In genomic region chr8:108538929-108539555, GRCm38 (mm10) we compare ENCODE assay signal across 19 mouse cellular contexts.
DNase-seq lines count a peak whose midpoint lies in the region; ATAC-seq and TF ChIP-seq lines count a peak whose summit lies in the region.
"Had no signal": no experiment of that assay in that cellular context is flagged by ENCODE, and none has a peak within 500 bp of the region (broad histone marks: within the 10 kb centered on the region; RNA-seq: fewer than 3 reads in every experiment).

No protein-coding gene starts in this region.

- no peak for TF ChIP-seq CTCF in midbrain, postnatal 0 days (IDR thresholded peaks at IDR 0.05)

- peaks cover 22% of the 10 kb centered on the region for H3K27me3 ChIP-seq in heart, embryonic 10.5 days (ENCODE audit: insufficient read depth, poor library complexity, severe bottlenecking)
- H3K27me3 ChIP-seq in hindbrain, embryonic 14.5 days (ENCODE audit: control insufficient read depth, insufficient read depth, low read length): no peaks in the 10 kb centered on the region
- no peaks in the 10 kb centered on the region for H3K27me3 ChIP-seq in midbrain, postnatal 0 days (ENCODE audit: insufficient read depth, low read length)
- H3K27me3 ChIP-seq: limb, embryonic 15.5 days had no signal

- intact Hi-C loops in heart, postnatal 10 days (cut with DNase I): no loop called here

- H3K4me3 ChIP-seq in heart, embryonic 10.5 days: no peak overlapping the region
- no peak overlapping the region for H3K4me3 ChIP-seq in hindbrain, embryonic 14.5 days (replicated peaks; ENCODE audit: low read length)
- H3K4me3 ChIP-seq in midbrain, postnatal 0 days (ENCODE audit: low read depth, low read length): no peak overlapping the region
- H3K4me3 ChIP-seq: forebrain, embryonic 10.5 days; heart, embryonic 12.5 days; limb, embryonic 15.5 days had no signal

- DNase-seq in heart, embryonic 10.5 days (ENCODE audit: low spot score): peak; percentile 74
- no peak for DNase-seq in heart, postnatal 10 days
- DNase-seq in ES-CJ7 (ENCODE audit: low read depth, low spot score): peak; percentile 19
- no peak for DNase-seq in hindbrain, embryonic 14.5 days (ENCODE audit: low spot score)
- no peak for DNase-seq in midbrain, postnatal 0 days (ENCODE audit: low spot score)
- DNase-seq in frontal cortex, postnatal 14 days (ENCODE audit: low spot score in 2 of 2): no peak
- DNase-seq in spleen, adult 12 weeks (ENCODE audit: low spot score): no peak
- no peak for DNase-seq in right cerebral cortex, postnatal 14 days
- DNase-seq: adrenal gland, postnatal 25 days; cerebellum, adult 8-10 months; kidney, adult 18-20 months; kidney, postnatal 25 days; lung, postnatal 10 days; right cerebral cortex, postnatal 4 days; thymus, adult 2 months had no signal

- peak overlapping the region; percentile 24 for H3K9ac ChIP-seq in hindbrain, embryonic 14.5 days
- H3K9ac ChIP-seq in midbrain, postnatal 0 days (replicated peaks; ENCODE audit: low read length, poor library complexity, severe bottlenecking): 0 out of 2 replicates have a peak overlapping the region, but pooled peaks have one; percentile 1
- H3K9ac ChIP-seq: heart, embryonic 12.5 days; limb, embryonic 15.5 days had no signal

- no peaks in the 10 kb centered on the region for H3K36me3 ChIP-seq in heart, embryonic 10.5 days
- H3K36me3 ChIP-seq in hindbrain, embryonic 14.5 days (replicated peaks; ENCODE audit: control insufficient read depth, insufficient read depth): no peaks in the 10 kb centered on the region
- no peaks in the 10 kb centered on the region for H3K36me3 ChIP-seq in midbrain, postnatal 0 days (ENCODE audit: insufficient read depth, low read length)
- H3K36me3 ChIP-seq: forebrain, embryonic 10.5 days; heart, embryonic 12.5 days; limb, embryonic 15.5 days had no signal

- no peaks in the 10 kb centered on the region for H3K9me3 ChIP-seq in heart, embryonic 10.5 days
- no peaks in the 10 kb centered on the region for H3K9me3 ChIP-seq in hindbrain, embryonic 14.5 days (ENCODE audit: control insufficient read depth, low read length)
- H3K9me3 ChIP-seq in midbrain, postnatal 0 days (ENCODE audit: low read length): no peaks in the 10 kb centered on the region
- H3K9me3 ChIP-seq: forebrain, embryonic 10.5 days; heart, embryonic 12.5 days; limb, embryonic 15.5 days had no signal

- no peak overlapping the region for H3K27ac ChIP-seq in heart, embryonic 10.5 days
- H3K27ac ChIP-seq in hindbrain, embryonic 14.5 days: peak overlapping the region; percentile 88
- H3K27ac ChIP-seq in midbrain, postnatal 0 days (ENCODE audit: low read depth, low read length): peak overlapping the region; percentile 81
- H3K27ac ChIP-seq: forebrain, embryonic 10.5 days; limb, embryonic 15.5 days had no signal

- ATAC-seq in hindbrain, embryonic 14.5 days (ENCODE audit: low FRiP score): no peak
- no peak for ATAC-seq in midbrain, postnatal 0 days (ENCODE audit: low FRiP score)
- ATAC-seq: Patski had no signal

- peak overlapping the region; percentile 56 for H3K4me2 ChIP-seq in hindbrain, embryonic 14.5 days (replicated peaks)
- H3K4me2 ChIP-seq in midbrain, postnatal 0 days (ENCODE audit: low read depth, low read length, poor library complexity, severe bottlenecking): peak overlapping the region; percentile 59
- H3K4me2 ChIP-seq: heart, embryonic 12.5 days; limb, embryonic 15.5 days had no signal

- peaks cover 13% of the 10 kb centered on the region; the same call in 1 of the 2 replicates for H3K4me1 ChIP-seq in heart, embryonic 10.5 days
- H3K4me1 ChIP-seq in hindbrain, embryonic 14.5 days (replicated peaks; ENCODE audit: control insufficient read depth, insufficient read depth, low read length): peaks cover 31% of the 10 kb centered on the region; the same call in 1 of the 2 replicates
- H3K4me1 ChIP-seq in midbrain, postnatal 0 days (ENCODE audit: insufficient read depth, low read length): 0 out of 2 replicates have a peak, but pooled peaks cover 3% of the 10 kb centered on the region
- H3K4me1 ChIP-seq: limb, embryonic 15.5 days had no signal

- WGBS in heart, embryonic 10.5 days: 29% methylated on average over 8 of the region's 8 CpGs
- 46% methylated on average over 8 of the region's 8 CpGs for WGBS in hindbrain, embryonic 14.5 days
- WGBS in midbrain, postnatal 0 days: 56% methylated on average over 8 of the region's 8 CpGs

Comparison
In these comparisons a context has a peak if more than half of its experiments do, and no peak if none do; other contexts are left out.
1. DNase-seq: peak in heart, embryonic 10.5 days (single experiment) and ES-CJ7 (single experiment); none in heart, postnatal 10 days (0 of 2), hindbrain, embryonic 14.5 days (single experiment), midbrain, postnatal 0 days (single experiment), frontal cortex, postnatal 14 days (0 of 2), spleen, adult 12 weeks (single experiment) and right cerebral cortex, postnatal 14 days (single experiment).